Mouse (Mus musculus): ENCODE data around the gene Aurkaip1. TPM values are rescaled to one million over a fixed set of nuclear protein-coding genes. Genes with fewer than 3 reads are reported as not detected.
A peak's percentile ranks its signal among the peaks of the same experiment; 100 is the strongest.

Gene Aurkaip1
- total RNA-seq, 1 experiment from 2014 or later: 160 TPM

DNA sequence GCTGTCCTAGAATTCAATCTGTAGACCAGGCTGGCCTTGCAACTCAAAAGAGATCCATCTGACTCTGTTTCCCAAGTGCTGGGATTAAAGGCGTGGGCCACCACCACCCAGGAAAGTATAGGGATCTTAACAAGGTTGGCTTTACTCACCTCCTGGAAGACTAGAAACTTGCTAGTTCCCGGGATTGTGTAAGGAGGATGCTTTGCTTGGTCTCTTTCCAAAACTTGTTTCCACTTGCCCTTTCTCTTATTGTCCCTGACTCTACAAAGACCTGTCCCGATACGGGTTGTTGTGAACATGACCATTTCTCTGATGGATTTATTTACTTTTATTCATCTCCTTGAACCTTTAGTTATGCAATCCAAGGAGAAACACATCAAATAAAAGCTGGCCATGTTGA, 1.2 kb upstream of the Aurkaip1 start:
- DNase-seq: no peak

DNA sequence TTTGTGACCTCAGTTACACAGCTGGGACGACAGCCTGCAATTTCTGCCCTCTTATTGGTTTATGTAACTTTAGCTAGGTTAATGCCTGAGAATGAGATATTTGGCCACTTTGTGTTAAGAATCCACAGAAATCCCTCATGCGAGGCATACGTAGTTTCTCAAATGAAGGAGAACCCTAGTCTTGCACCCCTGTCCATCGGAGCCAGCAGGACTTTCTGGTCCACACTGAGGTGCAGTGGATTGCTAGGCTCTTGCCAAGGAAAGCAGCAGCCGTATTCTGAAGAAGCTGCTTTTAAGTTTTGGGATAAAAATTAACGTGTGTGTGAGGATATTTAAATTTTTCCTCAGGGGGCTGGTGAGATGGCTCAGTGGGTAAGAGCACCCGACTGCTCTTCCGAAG, 476 bp upstream of the Aurkaip1 start:
- DNase-seq: no peak

DNA sequence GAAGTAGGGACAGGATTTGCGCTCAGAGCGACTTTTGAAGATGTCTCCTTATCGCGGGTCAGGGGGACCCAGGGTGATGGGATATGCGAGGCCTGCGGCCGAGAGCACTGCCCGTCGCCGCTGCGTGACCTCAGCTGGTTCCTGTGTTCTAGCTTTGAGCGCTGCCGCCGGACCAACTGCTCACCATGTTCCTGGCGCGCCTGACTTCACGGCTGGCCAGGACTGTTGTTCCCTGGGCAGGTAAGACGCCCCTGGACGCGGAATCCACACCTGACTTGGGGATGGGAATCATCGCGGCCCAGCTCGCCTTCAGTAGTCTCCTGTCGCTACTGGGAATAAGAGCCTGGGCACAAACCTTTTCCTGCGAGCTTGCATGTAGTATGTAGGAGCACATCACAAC, 759 bp downstream of the Aurkaip1 start:
- peak; percentile 39 for DNase-seq

DNA sequence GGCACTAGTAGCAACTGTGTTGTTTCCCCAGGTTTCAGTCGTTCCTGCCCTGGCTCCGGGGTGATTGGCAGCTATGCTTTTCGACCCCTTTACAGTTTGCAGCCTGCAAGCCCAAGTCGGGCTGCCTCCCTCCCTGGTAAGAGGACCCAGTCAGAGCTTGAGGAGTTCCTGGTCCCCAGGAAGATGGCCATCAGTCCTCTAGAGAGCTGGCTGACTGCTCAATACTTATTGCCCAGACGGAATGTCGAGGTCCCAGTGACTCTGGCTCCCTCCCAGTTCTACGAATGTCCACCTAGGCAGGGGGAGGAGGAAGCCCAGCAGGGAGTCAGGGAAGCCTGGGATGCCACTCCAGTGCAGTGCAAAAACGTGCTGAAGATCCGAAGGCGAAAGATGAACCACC, 1.2 kb downstream of the Aurkaip1 start:
- no peak for DNase-seq

DNA sequence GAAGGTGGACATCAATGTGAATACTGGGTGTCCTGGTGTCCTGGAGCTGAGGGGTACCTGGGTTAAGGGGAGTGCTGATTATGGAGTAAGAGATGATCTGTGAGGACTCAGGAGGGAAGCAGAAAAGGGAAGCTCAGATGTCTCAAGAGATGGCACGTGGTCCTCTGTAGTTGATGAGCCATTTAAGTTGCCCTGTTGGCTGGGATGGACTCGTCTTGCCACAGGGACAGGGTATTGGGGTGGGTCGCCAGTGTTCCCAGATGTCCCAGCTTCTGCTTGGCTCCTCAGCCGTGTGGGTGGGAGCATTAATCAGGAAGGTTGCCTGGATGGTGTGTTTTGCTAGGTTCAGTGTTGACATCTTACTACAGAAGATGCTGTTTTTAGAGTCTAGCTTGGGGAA, 2.2 kb downstream of the Aurkaip1 start:
- DNase-seq: no peak

DNA sequence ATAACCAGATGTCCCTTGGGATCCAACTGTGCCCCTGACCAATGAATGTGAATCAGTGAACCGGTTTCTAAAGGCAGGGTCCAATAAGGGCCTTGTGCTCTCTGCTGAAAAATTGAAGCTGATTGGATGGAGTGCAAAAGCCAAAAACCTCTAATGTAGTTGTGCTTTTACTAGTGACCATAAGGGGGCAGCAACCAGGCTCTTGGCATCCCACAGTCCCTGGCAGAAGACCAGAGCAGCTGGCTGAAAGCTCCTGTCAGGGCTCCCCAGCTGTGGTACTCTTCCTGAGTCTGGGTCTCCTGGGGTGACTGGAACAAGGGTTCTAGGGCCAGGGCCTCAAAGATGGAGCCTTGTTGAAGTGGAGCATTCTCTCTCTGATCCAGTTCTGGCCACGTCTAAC, 2.8 kb downstream of the Aurkaip1 start:
- peak; percentile 80 for DNase-seq

DNA sequence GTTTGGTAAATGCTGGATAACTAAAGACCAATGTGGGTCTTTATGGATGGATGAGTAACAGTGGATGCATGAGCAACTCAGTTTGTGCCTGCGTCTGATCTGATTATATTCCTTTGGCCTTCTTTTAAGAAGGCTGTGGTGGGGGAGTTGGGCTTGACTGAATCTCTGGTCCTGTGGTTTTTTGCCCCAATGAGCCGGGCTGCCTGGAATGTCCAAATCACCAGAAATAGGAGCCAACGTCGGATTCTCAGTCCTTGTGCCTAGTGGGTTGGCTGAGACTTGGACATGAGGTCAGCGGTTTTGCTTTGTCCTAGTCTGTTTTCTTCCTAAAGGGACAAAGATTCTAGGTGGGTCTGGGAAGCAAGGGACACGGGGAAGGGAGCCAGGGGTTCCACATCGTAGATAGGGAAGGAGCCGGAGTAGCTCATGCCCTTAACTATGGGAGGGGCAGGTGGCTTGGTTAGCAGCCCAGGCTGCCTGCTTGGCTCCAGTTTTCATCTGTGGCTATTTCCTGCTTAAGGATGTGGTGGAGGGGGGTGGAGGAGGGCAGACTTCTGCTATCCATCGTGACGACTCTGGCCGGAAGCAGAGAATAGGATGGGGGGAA, 6.4 kb downstream of the Aurkaip1 start:
- DNase-seq: no peak

DNA sequence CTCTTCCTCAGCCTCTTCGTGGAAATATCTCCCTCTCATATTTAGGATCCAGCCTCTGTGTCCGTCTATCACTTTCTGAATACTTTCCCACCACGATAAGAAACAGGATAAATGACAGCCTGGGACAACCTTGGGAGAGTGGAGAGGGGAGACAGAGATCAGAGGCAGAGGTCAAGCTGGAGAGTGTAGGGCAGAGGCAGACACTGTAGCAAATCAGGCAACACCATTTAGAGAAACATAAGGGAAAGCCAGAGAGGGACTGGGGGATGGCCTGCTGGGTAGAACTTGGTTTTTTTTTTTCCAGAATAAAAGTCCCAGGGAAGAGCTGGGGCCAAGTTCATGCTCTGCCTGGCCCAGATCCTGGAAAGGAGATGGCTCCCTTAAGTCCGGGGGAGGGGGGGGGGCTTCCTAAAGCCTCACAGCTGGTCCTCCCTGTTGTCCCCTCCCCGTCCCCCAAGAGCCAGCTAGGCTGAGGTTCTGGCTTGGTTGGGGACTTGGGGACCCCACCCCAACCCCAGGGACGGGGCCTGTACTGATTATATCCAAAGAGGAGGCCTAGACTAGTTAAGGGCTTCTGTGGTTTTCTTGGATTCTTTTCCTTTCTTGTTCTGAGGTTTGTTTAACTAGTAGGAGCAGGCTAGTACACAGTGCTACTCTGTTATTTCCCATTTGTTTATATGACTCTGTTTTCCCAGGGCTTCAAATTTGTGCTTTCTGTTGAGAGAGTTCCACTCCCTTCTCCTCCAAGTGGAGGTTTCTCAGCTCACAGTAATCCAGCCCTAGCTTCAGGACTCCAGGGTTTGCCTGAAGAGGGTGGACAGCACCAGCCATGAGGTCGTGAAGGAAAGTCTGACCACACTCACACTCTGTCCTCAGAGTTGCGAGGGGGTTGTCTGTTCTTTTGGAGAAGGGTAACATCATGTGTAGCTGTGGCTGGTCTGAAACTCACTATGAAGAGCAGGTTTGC, 7.4 kb downstream of the Aurkaip1 start:
- DNase-seq: no peak

DNA sequence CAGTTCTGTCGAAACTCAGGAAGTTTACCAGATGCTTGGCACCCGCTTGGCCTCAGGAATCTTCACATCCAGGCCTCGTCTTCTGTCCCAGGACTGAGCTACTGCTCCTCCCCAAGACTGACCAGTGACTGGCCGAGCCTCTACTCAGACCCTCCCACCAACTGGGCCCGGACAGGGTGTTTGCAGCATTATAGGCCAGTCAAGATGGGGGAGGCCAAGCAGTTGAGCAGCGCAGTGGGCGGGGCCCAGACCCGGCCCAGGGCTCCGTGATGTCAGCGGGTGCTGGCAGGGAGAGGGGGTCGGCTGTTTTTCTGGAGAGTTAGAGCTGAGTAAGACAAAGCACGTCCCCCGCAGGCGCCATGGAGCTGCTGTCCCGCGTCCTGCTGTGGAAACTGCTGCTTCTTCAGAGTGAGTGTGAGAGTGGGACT, 8.4 kb downstream of the Aurkaip1 start, which contains the start of gene Mxra8:
Gene Mxra8 (plus strand): TSS at position 198 of the 428 bp plus-strand sequence.
- peak; percentile 78 for DNase-seq

DNA sequence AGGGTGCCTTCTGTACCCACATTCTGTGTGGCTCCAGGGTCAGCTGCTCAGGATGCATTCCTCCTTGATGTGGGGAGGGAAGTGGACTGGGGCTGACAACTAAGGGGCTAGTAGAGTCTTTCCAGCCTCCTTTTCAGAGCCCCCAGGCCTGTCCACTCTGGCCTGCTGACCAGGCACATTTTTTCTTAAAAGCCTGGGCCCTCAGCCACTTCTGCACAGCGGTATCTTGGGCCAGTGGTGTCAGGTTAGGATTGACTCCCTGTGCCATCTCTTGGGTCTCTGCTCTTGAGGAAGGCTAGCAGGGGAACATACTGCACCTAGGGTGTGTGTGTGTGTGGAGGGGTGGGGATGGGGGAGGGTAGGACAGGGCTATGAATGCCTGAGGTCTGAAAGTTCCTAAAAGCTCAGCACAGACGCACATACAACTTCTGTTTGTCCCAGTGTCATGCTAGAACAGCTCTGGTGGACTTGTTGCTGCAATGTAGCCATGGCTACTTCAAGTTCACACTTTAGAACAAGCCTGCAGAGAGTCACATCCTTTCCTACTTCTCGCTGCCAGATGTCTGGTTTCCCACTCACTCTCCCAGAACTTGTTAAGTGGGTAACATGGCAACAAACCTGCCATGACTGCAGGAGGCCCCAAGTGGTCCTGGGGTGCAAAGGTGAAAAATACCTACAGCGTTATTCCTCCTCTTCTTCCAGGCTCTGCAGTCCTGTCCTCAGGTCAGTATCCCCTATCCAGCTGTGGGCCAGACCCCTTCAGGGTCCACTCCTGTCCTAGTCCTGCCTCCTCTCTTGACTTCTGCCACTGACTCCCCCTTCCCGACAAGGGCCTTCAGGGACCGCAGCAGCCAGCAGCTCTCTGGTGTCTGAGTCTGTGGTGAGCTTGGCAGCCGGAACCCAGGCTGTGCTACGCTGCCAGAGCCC, 9.3 kb downstream of the Aurkaip1 start:
- no peak for DNase-seq

DNA sequence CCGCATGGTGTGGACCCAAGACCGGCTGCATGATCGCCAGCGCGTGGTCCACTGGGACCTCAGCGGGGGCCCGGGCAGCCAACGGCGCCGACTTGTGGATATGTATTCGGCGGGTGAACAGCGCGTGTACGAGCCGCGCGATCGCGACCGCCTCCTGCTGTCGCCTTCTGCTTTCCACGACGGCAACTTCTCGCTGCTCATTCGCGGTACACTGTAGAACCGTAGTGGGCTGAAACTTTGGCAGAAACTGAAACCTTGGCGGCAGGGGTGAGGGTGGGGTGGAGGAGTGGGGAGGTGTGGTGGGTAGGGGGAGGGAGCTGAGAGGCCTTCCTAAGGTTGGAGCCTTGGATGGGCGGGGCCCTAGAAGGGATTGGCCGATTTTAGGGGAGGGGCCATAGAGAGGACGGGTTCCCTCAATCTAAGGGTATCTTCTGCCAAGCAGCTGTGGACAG, 10.0 kb downstream of the Aurkaip1 start:
- peak; percentile 66 for DNase-seq

DNA sequence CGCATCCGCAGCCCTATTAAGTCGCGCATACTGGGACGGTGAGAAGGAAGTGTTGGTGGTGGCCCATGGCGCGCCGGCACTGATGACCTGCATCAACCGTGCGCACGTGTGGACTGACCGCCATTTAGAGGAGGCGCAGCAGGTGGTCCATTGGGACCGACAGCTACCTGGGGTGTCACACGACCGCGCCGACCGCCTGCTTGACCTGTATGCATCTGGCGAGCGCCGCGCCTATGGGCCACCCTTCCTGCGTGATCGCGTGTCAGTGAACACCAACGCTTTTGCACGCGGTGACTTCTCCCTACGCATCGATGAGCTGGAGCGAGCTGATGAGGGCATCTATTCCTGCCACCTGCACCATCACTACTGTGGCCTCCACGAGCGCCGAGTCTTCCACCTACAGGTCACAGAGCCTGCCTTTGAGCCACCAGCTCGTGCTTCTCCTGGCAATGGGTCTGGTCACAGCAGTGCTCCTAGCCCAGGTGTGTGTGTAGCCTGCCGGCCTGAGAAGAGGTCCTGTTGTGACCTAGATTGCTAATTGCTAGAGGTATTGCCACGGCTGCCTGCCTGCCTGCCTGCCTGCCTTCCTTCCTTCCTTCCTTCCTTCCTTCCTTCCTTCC, 10.7 kb downstream of the Aurkaip1 start:
- DNase-seq: no peak

DNA sequence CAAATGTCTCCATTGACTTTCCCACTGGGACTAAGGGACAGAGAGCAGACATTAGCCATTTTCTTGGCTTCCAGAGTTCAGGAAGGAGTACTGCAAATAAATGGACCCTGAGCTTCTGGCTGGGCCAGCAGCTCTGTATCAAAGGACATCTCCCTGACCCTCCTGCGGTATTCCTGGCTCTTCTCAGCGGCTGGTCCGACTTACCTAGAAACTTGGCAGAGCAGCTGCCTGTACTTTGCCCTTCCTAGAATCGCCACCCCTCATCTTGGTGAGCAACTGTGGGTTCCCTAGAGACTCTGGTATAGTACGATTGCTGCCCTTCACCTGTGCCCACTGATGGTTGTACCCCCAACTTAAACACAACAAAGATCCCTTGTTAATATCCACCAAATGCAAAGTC, 12.2 kb downstream of the Aurkaip1 start:
- DNase-seq: no peak

DNA sequence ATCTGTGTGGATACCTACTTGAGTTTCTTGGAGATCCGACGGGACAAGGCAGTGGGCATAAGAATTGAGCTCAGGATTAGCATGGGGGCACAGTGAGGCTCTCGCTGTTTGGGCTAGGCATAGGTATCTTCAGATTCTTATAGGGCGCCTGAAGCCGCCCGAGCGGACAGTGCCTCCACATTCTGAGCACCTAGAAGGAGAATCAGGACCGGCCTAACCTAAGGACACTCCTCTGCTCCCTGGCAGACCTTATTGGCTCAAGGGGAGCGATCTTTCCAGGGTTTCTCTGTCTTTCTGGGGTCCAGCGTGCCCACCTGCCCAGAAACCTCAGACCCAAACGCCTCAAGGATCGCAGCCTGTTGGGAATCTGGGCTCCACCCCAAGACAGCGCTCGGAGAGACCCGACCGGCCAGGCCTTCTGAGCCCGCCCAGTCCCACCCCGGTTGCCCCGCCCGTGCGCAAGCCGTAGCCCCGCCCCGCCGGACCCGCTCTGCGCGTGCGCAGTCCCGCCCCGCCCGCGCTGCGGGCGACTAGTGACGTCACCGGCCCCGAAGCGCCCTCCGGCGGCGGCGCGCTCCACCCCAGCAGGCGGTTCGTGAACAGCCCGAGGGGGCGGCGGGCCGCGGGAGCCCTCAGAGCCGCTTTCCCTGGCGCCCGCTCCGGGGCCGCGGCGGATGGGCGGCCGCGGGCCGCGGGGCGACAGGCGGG, 16.0 kb downstream of the Aurkaip1 start, which contains the start of gene Dvl1:
Gene Dvl1 (plus strand): TSS at position 532 of the 708 bp plus-strand sequence.
- peak; percentile 99 for DNase-seq

DNA sequence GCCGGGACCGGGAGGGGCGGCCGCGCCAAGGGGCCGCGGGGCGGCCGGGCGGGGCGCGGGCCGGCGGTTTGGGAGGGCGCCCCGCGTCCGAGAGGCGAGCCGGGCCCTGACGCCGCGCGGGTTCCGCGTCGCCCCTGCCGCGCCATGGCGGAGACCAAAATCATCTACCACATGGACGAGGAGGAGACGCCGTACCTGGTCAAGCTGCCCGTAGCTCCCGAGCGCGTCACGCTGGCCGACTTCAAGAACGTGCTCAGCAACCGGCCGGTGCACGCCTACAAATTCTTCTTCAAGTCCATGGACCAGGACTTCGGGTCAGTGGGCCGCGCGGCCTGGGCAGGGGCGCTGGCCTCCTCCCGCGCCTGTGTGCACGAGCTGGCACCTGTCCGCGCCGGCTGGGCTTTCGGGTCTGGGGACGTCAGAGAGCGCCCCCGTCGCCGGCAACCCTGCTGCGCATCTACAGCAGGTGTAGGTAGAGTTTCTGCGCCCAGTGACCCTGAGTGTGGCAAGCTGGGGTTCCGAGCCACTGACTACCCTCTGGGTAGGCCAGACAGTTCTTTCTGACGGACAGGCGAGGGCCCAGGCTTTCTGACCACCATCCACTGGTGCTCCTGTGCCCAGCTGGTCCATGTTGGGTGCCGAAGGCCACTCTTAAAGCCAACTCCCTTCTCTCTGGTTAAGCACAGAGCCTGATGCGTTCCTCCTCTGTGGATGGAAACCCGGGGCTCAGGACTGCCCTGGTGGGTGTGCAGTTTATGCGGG, 16.7 kb downstream of the Aurkaip1 start:
- DNase-seq: peak; percentile 41

DNA sequence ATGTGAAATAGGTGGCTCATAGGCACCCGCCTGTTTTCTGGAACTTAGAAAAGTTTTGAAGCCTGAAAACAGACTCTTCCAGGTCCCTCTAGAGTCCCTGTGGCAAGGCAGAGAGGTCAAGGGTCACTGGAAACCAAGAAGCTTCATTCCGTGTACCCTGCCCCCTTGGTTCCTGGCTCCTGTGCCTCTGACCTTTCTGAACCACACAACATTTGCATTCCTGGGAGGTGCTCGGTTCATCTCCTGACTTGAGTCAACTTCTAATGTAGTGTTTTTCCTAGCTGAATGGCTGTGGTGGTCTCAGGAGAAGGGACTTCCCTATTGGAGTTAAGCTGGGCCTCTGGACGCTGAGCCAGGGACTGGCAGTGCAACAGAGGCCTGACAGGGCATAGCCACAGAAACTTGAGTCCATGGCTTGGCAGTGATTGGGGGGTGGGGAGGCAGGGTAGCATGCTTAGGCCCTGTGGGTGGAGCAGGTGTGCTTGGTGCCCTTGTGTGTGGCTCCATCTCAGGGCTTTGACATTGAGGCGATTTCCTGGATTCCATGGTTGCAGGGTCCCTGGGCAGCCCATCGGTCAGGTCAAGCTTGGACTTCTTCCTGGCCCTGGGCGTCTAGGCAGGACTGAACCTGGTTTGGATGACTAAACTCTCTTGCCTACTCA, 17.5 kb downstream of the Aurkaip1 start:
- DNase-seq: no peak

DNA sequence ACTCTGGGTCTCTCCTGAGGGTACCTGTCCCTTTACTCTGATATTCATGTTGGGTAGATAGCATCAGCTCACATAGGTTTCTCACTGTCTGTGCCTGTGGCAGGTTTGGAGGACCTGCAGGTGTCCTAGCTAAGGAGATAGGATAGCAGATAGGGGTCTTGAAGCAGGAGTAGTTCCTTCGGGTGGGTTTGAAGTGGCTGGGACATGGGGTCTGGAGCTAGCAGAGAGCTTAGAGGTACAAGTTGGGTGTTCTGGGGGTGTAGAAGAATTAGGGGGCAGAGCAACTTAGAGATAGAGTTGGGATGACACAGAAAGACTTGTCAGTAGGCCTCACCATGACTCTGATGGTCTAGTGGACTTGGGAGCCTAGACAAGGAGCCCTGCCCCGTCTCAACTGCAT, 18.3 kb downstream of the Aurkaip1 start:
- DNase-seq: no peak

DNA sequence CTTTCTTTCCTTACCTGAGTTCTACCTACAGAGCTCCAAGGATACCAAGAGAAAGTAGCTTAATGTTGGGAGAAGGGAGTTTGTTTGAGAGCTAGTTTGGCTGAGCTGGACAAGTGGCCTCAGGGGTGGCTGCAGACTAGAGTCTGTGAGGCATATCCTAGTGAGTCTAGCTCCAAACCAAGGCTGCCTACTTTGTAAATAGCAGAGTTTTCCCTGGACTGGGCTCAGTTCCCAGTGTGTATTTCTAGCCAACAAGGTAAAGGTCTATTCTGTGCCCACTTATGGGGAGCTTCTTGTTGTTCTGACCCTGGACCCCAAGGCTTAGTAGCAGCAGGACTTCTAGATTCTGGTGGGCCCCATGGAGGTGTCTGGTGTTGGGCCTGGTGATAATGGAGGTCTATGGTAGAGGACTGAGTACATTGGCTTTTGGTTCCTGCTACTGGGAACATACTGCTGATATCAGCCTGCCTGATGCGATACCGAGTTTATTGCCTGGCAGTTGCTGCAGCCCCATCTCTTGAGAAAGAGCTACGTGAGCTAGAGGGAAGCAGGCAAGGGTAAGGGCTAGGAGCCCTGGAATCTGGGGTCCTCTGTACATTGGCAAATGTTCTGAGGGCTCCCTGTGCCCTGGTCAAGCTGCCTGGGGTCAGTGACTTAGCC, 18.9 kb downstream of the Aurkaip1 start:
- DNase-seq: no peak

DNA sequence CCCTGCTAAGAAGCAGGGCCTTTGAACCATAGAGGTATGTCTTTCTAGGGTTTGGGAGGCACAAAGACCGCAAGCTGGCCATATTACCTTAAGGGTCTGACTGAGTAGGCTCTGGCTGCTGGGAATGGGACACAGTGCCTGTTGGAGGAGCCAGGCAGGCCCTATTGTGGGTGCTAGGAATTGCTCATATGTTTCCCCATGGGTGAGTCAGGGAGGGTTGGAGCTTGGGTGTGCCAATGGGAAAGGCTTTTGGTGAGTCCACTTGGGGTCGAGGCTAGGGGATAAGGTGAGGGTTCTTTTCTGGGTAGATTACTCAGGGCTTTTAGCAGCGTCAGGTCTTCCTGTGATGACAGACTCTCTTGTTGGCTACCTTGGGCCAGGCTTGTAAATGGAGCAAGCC, 20.3 kb downstream of the Aurkaip1 start:
- DNase-seq: no peak

Data from adrenal gland, postnatal 25 days (tissue).